Mouse (Mus musculus) spleen, adult 2 months (tissue): ENCODE data around the gene Ptpn13.

Experiments
- CTCF ChIP-seq: fragments of 200-500 bp; IDR thresholded peaks from 2 replicates; pipeline ENCODE4 v1.5.1; 2011; ENCODE audit warnings: mild to moderate bottlenecking, inconsistent platforms; ENCODE audit not compliant: insufficient read depth, insufficient read length, insufficient replicate concordance; ENCODE audit errors: extremely low read depth
- POLR2A ChIP-seq: fragments of 200-500 bp; IDR thresholded peaks from 2 replicates; pipeline ENCODE4 v1.6.1; 2011; ENCODE audit warnings: low read depth, low read length, inconsistent platforms

GRCm38 (mm10) chr5:103614356-103614755 lies 189.4 kb downstream of the Ptpn13 start:
- TF ChIP-seq POLR2A (no peak), CTCF (no peak)
